Mouse (Mus musculus) lung, adult 2 months (tissue): Measurements from ENCODE around the gene Uevld.
A peak's percentile ranks its signal among the peaks of the same experiment; 100 is the strongest.

Experiments
- CTCF ChIP-seq: fragments of 200-500 bp; IDR thresholded peaks from 2 replicates; pipeline ENCODE4 v1.5.1; 2011; ENCODE audit warnings: mild to moderate bottlenecking, low read length, control low read depth; ENCODE audit not compliant: insufficient read depth
- POLR2A ChIP-seq: fragments of 200-500 bp; IDR thresholded peaks from 2 replicates; pipeline ENCODE4 v1.6.1; 2011; ENCODE audit warnings: low read depth, mild to moderate bottlenecking, control low read depth, low read length, borderline replicate concordance; ENCODE audit errors: extremely low read depth

- TF ChIP-seq CTCF (peak; percentile 38), POLR2A (no peak)
Observed at GRCm38 (mm10) chr7:46962806-46963618, 4.7 kb upstream of the Uevld start.
